Mouse (Mus musculus): ENCODE data around the gene Igfbp3. TPM values are rescaled to one million over a fixed set of nuclear protein-coding genes. Genes with fewer than 3 reads are reported as not detected.

Gene Igfbp3
- polyA plus RNA-seq, 1 experiment from 2014 or later = 13.8 TPM

GRCm38 (mm10) chr11:7202206-7202605 is 11.5 kb downstream of the Igfbp3 start:
- H3K4me2 ChIP-seq = no peak overlapping the region
- no peaks in the 10 kb centered on the region for H3K36me3 ChIP-seq
- H3K9ac ChIP-seq = no peak overlapping the region
- no peaks in the 10 kb centered on the region for H3K4me1 ChIP-seq (replicated peaks)
- no peak overlapping the region for H3K4me3 ChIP-seq
- 87% methylated on average over 7 of the region's 7 CpGs for WGBS
- no peaks in the 10 kb centered on the region for H3K9me3 ChIP-seq
- H3K27me3 ChIP-seq = no peaks in the 10 kb centered on the region
- no peak for ATAC-seq (ENCODE audit: low FRiP score)
- H3K27ac ChIP-seq = no peak overlapping the region

GRCm38 (mm10) chr11:7200393-7200783 is 13.3 kb downstream of the Igfbp3 start:
- 84% methylated on average over 9 of the region's 9 CpGs for WGBS

GRCm38 (mm10) chr11:7199736-7200392 is 13.9 kb downstream of the Igfbp3 start:
- no peaks in the 10 kb centered on the region for H3K36me3 ChIP-seq
- H3K27me3 ChIP-seq = no peaks in the 10 kb centered on the region
- no peak overlapping the region for H3K9ac ChIP-seq
- H3K4me1 ChIP-seq (replicated peaks) = no peaks in the 10 kb centered on the region
- no peak overlapping the region for H3K27ac ChIP-seq
- peak; percentile 47; the same call in 1 of the 2 replicates for ATAC-seq (ENCODE audit: low FRiP score)
- H3K4me3 ChIP-seq = no peak overlapping the region
- H3K4me2 ChIP-seq = no peak overlapping the region
- no peaks in the 10 kb centered on the region for H3K9me3 ChIP-seq
- WGBS = 55% methylated on average over 14 of the region's 14 CpGs

More at GRCm38 (mm10) chr11:7200393-7200783, 13.3 kb downstream of the Igfbp3 start:
- no peak for ATAC-seq (ENCODE audit: low FRiP score)
- Histone ChIP-seq H3K36me3 (no peaks in the 10 kb centered on the region), H3K27ac (no peak overlapping the region), H3K4me2 (no peak overlapping the region), H3K4me3 (no peak overlapping the region), H3K9me3 (no peaks in the 10 kb centered on the region), H3K9ac (no peak overlapping the region), H3K4me1 (replicated peaks) (no peaks in the 10 kb centered on the region), H3K27me3 (no peaks in the 10 kb centered on the region)

GRCm38 (mm10) chr11:7198481-7199256 is 15.1 kb downstream of the Igfbp3 start:
- no peak overlapping the region for H3K27ac ChIP-seq
- no peak for ATAC-seq (ENCODE audit: low FRiP score)
- no peak overlapping the region for H3K4me3 ChIP-seq
- no peaks in the 10 kb centered on the region for H3K9me3 ChIP-seq
- H3K4me2 ChIP-seq = no peak overlapping the region
- no peaks in the 10 kb centered on the region for H3K36me3 ChIP-seq
- H3K27me3 ChIP-seq = no peaks in the 10 kb centered on the region
- H3K9ac ChIP-seq = no peak overlapping the region
- WGBS = 88% methylated on average over 10 of the region's 10 CpGs
- no peaks in the 10 kb centered on the region for H3K4me1 ChIP-seq (replicated peaks)

- no peaks in the 10 kb centered on the region for H3K36me3 ChIP-seq
- no peak overlapping the region for H3K4me3 ChIP-seq
- no peaks in the 10 kb centered on the region for H3K4me1 ChIP-seq (replicated peaks)
- ATAC-seq (ENCODE audit: low FRiP score) = no peak
- H3K9me3 ChIP-seq = no peaks in the 10 kb centered on the region
- no peak overlapping the region for H3K4me2 ChIP-seq
- no peak overlapping the region for H3K9ac ChIP-seq
- H3K27me3 ChIP-seq = no peaks in the 10 kb centered on the region
- 87% methylated on average over 19 of the region's 19 CpGs for WGBS
- no peak overlapping the region for H3K27ac ChIP-seq
These were observed 15.7 kb downstream of the Igfbp3 start for GRCm38 (mm10) chr11:7198006-7198405.

- Histone ChIP-seq H3K4me3 (no peak within 1 kb of the TSS), H3K9ac (no peak within 1 kb of the TSS), H3K27ac (no peak within 1 kb of the TSS), H3K4me1 (replicated peaks) (no peaks in the 10 kb centered on the region), H3K9me3 (no peaks in the 10 kb centered on the region), H3K27me3 (no peaks in the 10 kb centered on the region), H3K4me2 (no peak within 1 kb of the TSS), H3K36me3 (no peaks in the 10 kb centered on the region)
- ATAC-seq (ENCODE audit: low FRiP score) = no peak; the same call in 1 of the 2 replicates
- WGBS = 32% methylated on average over 12 of the region's 12 CpGs
These were observed 16.2 kb downstream of the Igfbp3 start, which contains the start of gene Igfbp1 for GRCm38 (mm10) chr11:7197491-7197941. Gene Igfbp1, plus strand, starts transcription at chr11:7197782.

- ATAC-seq (ENCODE audit: low FRiP score) = no peak
- no peaks in the 10 kb centered on the region for H3K9me3 ChIP-seq
- whole genome bisulfite sequencing = 89% methylated on average over 4 of the region's 4 CpGs
- H3K4me3 ChIP-seq = no peak overlapping the region
- H3K27me3 ChIP-seq = no peaks in the 10 kb centered on the region
- no peaks in the 10 kb centered on the region for H3K4me1 ChIP-seq (replicated peaks)
- no peak overlapping the region for H3K9ac ChIP-seq
- no peaks in the 10 kb centered on the region for H3K36me3 ChIP-seq
- no peak overlapping the region for H3K27ac ChIP-seq
- H3K4me2 ChIP-seq = no peak overlapping the region
These were observed 18.4 kb downstream of the Igfbp3 start for GRCm38 (mm10) chr11:7195312-7195685.

GRCm38 (mm10) chr11:7194432-7195311 is 19.1 kb downstream of the Igfbp3 start:
- 94% methylated on average over 10 of the region's 10 CpGs for WGBS
- H3K27ac ChIP-seq = no peak overlapping the region
- no peaks in the 10 kb centered on the region for H3K36me3 ChIP-seq
- no peaks in the 10 kb centered on the region for H3K4me1 ChIP-seq (replicated peaks)
- no peaks in the 10 kb centered on the region for H3K9me3 ChIP-seq
- no peaks in the 10 kb centered on the region for H3K27me3 ChIP-seq
- H3K9ac ChIP-seq = no peak overlapping the region
- ATAC-seq (ENCODE audit: low FRiP score) = no peak
- no peak overlapping the region for H3K4me2 ChIP-seq
- H3K4me3 ChIP-seq = no peak overlapping the region

- Histone ChIP-seq H3K4me3 (no peak overlapping the region), H3K27ac (no peak overlapping the region), H3K9ac (no peak overlapping the region), H3K9me3 (no peaks in the 10 kb centered on the region), H3K27me3 (no peaks in the 10 kb centered on the region), H3K36me3 (no peaks in the 10 kb centered on the region), H3K4me1 (replicated peaks) (no peaks in the 10 kb centered on the region), H3K4me2 (no peak overlapping the region)
- ATAC-seq (ENCODE audit: low FRiP score) = no peak
- 86% methylated on average over 9 of the region's 9 CpGs for WGBS
These were observed 20.6 kb downstream of the Igfbp3 start for GRCm38 (mm10) chr11:7193134-7193533.

GRCm38 (mm10) chr11:7192710-7193109 is 21.0 kb downstream of the Igfbp3 start:
- no peak for ATAC-seq (ENCODE audit: low FRiP score)
- Histone ChIP-seq H3K4me1 (replicated peaks) (no peaks in the 10 kb centered on the region), H3K27ac (no peak overlapping the region), H3K9me3 (no peaks in the 10 kb centered on the region), H3K4me2 (no peak overlapping the region), H3K36me3 (no peaks in the 10 kb centered on the region), H3K4me3 (no peak overlapping the region), H3K9ac (no peak overlapping the region), H3K27me3 (no peaks in the 10 kb centered on the region)
- 80% methylated on average over 6 of the region's 6 CpGs for WGBS

GRCm38 (mm10) chr11:7188469-7188868 is 25.3 kb downstream of the Igfbp3 start, which contains the start of gene Gm11985:
Gene Gm11985, minus strand, starts transcription at chr11:7188569.
- H3K9ac ChIP-seq = no peak within 1 kb of the TSS
- no peaks in the 10 kb centered on the region for H3K36me3 ChIP-seq
- 92% methylated on average over 13 of the region's 13 CpGs for WGBS
- 0 out of 2 replicates have a peak, but pooled peaks cover 2% of the 10 kb centered on the region for H3K4me1 ChIP-seq (replicated peaks)
- H3K4me2 ChIP-seq = no peak within 1 kb of the TSS
- H3K4me3 ChIP-seq = no peak within 1 kb of the TSS
- ATAC-seq (ENCODE audit: low FRiP score) = no peak
- no peaks in the 10 kb centered on the region for H3K9me3 ChIP-seq
- no peak within 1 kb of the TSS for H3K27ac ChIP-seq
- H3K27me3 ChIP-seq = no peaks in the 10 kb centered on the region

- no peaks in the 10 kb centered on the region for H3K36me3 ChIP-seq
- no peak overlapping the region for H3K27ac ChIP-seq
- 67% methylated on average over 8 of the region's 8 CpGs for WGBS
- no peak overlapping the region for H3K9ac ChIP-seq
- no peaks in the 10 kb centered on the region for H3K27me3 ChIP-seq
- no peaks in the 10 kb centered on the region for H3K9me3 ChIP-seq
- H3K4me3 ChIP-seq = no peak overlapping the region
- no peak overlapping the region for H3K4me2 ChIP-seq
- no peak for ATAC-seq (ENCODE audit: low FRiP score)
- peaks cover 6% of the 10 kb centered on the region for H3K4me1 ChIP-seq (replicated peaks)
These were observed 26.3 kb downstream of the Igfbp3 start for GRCm38 (mm10) chr11:7187472-7187871.
